Mouse (Mus musculus): ENCODE measurements around the gene Nek6.

Nek6 gene

DNA sequence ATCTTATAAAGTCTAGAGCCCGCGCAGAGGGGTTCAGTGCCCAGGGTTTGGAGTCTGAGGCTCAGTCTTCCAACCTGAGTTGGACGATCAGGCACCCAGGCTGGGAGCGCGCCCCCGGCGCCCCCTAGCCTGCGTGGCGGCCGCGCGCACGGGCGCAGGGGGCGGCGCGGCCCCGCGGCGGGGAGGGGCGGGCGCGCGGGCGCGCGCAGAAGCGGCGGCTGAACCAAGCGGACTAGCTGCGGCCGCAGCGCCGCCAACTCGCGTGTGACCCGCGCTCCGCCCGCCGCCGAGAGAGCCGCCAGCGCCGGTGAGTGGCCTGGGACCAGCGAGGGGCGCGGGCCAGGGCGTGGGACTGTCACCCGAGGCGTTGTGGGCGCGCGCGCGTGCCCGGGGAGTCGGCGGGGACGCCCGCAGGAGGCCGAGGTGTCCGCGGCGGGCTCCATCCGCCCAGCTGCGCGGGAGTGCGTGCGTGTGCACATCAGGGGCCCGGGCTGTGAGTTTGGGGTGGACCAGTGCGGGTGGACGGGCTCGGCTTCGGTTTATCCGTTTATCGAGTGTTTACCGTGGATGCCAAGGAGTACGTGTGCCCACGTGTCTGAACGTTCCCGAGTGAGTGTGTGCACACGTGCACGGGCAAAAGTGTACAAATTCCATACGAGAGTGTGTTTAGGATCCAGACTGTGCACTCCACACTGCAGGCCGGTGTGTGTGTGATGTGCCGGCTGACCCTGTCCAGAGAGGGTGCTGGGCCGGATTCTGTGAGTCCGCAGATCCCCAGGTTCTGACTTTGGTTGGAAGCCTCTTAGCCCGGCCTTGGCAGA lies at the start of gene Nek6:
Gene Nek6, plus strand, starts transcription at position 157 of the 821 bp plus-strand sequence.
- no peak for DNase-seq (ENCODE audit: low spot score)

GRCm38 (mm10) chr2:38462323-38462722 lies 49.1 kb upstream of the Nek6 start:
- DNase-seq (ENCODE audit: low spot score), result no peak

- no peak for DNase-seq (ENCODE audit: low spot score)
Measured at GRCm38 (mm10) chr2:38468845-38469244, 42.6 kb upstream of the Nek6 start.

GRCm38 (mm10) chr2:38471745-38472144 lies 39.7 kb upstream of the Nek6 start:
- no peak for DNase-seq (ENCODE audit: low spot score)

DNA sequence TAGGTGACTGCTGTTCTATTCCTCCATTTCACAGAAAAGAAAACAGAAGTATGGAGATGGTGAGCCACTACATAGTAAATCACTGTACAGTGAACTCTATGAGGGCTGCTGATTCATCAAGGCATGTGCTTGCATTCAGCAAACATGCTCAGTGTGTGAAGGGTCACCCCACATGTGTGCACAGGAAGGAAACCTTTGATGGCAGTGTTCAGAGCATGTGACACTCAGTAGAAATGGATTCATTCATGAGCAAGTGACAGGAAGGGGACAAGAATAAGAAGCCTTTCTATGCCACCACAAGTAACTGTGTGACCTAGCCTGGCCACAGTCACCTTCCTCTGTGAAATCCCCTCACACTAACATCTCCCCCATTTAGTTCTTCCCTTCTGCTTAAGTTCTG lies 38.6 kb upstream of the Nek6 start:
- no peak for DNase-seq (ENCODE audit: low spot score)

DNA sequence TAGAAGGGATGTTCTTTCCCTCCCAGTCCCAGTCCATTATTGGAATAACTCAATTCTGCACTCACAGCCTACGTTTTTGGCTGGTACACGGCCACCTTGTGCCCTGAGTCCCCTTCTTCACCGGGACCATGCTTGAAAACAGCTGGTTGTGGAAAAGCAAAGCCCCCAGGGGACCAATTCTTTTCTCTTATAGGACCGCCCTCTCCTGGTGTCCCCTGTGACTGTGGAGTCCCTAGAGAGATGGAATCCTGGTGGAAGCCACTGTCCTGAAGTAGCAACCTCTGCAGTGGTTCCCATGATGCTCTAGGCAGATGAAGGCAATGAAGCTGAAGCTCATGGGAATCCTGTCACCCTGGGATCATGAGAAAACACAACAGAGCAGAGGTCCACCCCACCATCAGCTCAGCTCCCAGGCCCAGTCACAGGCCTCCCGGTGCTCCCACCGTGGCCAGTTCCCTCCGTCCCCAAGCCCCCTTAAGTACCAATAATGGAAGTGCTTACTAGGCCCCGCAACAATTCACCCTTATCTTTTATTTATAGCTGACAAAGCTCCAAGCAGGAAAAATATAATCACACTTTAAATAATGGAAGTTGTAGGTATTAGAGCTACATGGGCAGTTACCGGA lies 34.5 kb upstream of the Nek6 start:
- no peak for DNase-seq (ENCODE audit: low spot score)

DNA sequence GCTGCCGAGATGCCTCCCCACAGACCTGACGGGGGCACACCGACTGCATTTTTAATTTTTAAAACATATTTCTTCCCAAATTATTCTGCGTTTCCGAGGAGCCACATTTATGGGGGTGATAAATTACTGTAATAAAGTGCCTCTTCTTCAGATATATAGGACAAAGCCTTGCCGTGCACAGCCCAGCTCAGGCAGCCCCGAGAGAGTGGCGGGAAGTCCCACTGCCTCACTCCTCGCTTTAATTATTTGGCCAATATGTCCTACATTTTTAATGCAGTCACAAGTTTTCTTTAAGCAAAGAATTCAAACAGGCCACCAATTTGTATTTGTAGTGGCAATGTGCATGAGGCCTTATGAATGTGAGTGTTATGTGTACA lies 34.0 kb upstream of the Nek6 start:
- DNase-seq (ENCODE audit: low spot score), result no peak

DNA sequence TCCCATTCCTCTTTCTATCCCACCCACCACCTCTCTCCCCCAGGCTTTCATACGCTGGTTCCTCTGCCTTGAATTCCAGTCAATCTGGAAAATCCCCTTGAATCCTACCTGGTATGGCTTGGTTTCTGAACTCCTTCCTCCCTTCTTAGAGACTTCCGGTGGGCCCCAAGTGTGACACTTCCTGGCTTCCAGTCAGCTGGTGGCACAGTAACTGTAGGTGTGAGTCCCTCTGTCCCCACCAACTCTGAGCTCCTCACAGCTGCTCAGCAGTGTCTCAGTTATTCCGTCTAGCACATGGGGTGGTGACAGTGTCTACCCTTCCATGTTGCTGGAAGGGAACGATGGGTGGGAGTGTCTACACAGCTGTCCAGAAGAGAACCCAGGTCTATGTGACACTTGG lies 32.8 kb upstream of the Nek6 start:
- DNase-seq (ENCODE audit: low spot score), result no peak

DNA sequence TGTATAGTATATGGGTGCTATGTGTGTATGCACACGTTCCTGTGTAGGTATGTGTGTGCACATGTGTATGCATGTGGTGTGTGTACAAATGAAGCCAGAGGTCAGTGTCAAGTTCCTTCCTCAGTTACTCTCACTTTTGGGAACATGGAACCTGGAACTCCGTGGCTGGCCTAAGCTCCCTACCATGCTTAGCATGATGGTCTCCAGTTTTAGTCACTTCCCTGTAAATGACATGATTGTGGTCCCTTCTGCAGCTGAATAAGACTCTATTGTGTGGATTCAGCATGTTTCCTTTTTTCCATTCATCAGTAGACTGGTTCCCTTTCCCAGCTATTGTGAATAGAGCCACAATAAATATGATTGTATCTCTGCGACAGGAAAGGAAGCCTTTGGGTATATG lies 31.9 kb upstream of the Nek6 start:
- no peak for DNase-seq (ENCODE audit: low spot score)

GRCm38 (mm10) chr2:38481166-38481778 lies 30.2 kb upstream of the Nek6 start:
- no peak for DNase-seq (ENCODE audit: low spot score)

GRCm38 (mm10) chr2:38482122-38482521 lies 29.3 kb upstream of the Nek6 start:
- no peak for DNase-seq (ENCODE audit: low spot score)

DNA sequence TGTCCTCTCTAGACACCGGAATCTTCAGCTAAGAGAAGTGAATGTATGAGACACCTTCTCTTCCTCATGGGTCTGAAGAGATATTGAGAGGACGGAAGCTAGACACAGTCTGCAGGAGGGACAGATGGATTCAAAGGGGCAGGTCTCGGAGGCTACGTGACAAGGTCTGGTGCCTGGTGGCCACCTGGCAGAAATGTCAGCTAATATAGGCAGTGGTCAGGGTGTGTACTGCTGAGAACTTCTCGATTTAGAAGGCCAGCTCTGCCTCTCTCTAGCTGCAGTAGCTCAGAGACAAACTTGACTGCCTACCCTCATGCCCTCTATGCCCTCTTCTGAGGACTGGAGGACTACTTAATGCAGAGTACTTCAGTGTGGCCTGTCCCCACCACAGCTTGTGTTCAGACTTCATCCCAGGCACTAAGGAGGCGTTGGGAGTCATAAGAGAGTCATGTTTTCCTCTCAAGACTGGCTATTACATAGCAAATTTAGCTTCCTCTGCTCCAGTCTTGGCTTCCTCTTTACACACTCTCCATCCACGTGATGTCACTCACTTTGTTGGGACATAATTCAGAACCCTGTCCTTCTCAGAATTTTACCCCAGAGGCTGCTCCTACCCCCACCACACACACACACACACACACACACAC lies 28.3 kb upstream of the Nek6 start:
- no peak for DNase-seq (ENCODE audit: low spot score)

DNA sequence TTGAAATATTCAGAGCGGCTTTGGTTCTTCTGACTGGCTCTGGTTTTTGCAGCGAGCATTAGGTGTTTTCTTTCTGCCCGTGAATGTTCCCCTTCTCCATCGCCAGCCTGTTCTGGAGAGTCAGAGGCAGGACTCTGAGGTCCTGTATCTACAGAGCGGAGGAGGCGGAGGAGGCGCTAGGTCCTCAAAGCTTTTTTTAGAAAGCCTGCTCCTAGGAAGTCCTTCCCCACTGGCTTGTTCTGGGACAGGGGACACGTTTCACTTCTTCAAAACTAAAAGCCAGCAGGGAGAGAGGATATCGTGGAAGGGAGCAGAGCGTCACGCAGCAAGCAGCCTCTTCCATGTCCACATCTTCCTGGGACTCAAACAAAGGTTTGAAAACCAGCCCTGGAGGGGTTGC lies 26.9 kb upstream of the Nek6 start:
- DNase-seq (ENCODE audit: low spot score), result no peak

- no peak for DNase-seq (ENCODE audit: low spot score)
Measured at GRCm38 (mm10) chr2:38485409-38485808, 26.0 kb upstream of the Nek6 start.

GRCm38 (mm10) chr2:38485957-38486931 lies 25.2 kb upstream of the Nek6 start:
- DNase-seq (ENCODE audit: low spot score), result no peak

DNA sequence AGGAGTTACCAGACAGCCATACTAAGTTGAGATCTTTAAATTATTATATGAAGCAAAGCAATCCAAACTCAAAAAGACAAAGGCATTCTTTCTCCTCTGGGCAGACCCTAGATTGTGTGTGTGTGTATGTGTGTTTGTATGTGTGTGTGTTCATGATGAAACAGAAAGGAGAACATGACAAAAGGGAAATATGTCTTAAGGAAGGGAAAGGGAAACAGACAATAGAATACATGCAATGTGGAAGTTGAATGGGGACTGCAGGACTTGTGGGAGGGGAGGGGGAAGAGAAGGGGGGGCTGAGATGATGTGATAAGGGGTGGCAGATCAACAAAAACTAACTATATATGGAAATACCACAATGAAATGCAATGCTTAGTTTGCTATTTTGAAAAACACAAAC lies 13.8 kb upstream of the Nek6 start:
- no peak for DNase-seq (ENCODE audit: low spot score)

DNA sequence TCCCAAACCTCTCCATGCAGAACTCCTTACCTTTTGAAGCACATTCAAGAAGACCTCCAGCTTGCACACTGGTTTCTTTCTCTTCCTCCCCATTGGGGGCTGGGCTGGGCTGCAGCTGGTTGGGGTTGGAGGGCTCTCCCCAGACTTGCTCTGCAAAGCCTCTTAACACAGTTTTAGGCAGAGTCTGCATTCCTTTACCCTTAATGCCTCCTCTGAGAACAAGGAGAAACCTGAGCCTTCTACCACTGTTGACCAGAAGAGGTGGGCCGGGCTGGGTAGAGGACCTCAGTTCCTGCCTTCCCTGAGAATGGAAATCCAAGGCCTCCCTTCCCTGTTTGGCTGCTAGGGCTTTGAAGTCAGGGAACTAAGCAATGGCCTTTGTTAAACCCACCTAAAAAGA lies 9.8 kb upstream of the Nek6 start:
- DNase-seq (ENCODE audit: low spot score), result no peak

- DNase-seq (ENCODE audit: low spot score), result no peak
Measured at GRCm38 (mm10) chr2:38502123-38502522, 9.3 kb upstream of the Nek6 start.

- no peak for DNase-seq (ENCODE audit: low spot score)
Measured at GRCm38 (mm10) chr2:38502747-38503146, 8.7 kb upstream of the Nek6 start.

GRCm38 (mm10) chr2:38504311-38504710 lies 7.1 kb upstream of the Nek6 start:
- no peak for DNase-seq (ENCODE audit: low spot score)

DNA sequence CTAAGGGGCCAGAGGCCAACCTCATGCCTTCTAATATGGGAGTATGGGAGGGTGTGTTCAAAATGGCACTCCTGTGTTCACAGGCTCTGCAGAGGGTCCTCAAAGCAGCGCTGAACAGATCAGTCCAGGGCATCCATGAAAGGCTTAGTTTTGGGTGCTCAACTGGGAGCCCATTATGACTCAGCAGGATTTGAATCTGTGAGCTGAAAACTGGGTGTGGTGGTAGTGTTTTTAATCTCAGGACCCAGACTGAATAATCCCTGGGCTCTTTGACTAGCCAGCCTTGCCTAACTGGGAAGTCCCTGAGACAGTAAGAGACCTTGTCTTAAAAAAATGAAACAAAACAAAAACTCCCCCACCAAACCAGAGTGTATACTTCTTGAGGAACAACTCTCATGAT lies 4.3 kb upstream of the Nek6 start:
- DNase-seq (ENCODE audit: low spot score), result no peak
